In genomic region chr1:89566578-89567488, GRCm38 (mm10) we compare ENCODE assay signal across 7 mouse cellular contexts.
DNase-seq lines count a peak whose midpoint lies in the region; ATAC-seq lines count a peak whose summit lies in the region.

No protein-coding gene starts in this region.

- H3K4me1 ChIP-seq in neural tube, embryonic 11.5 days (ENCODE audit: control insufficient read depth, insufficient read depth, low read length) = peaks cover 31% of the 10 kb centered on the region
- H3K4me1 ChIP-seq in limb, embryonic 11.5 days (ENCODE audit: control insufficient read depth, insufficient read depth, low read length) = peaks cover 44% of the 10 kb centered on the region

- no peak overlapping the region for H3K4me3 ChIP-seq in neural tube, embryonic 11.5 days (ENCODE audit: low read depth, low read length)
- H3K4me3 ChIP-seq in limb, embryonic 11.5 days (ENCODE audit: low read depth, low read length) = no peak overlapping the region

- peak overlapping the region; percentile 65; the same call in 1 of the 2 replicates for H3K27ac ChIP-seq in neural tube, embryonic 11.5 days (ENCODE audit: low read depth, low read length)
- H3K27ac ChIP-seq in limb, embryonic 11.5 days (replicated peaks; ENCODE audit: low read depth, low read length) = 0 out of 2 replicates have a peak overlapping the region, but pooled peaks have one; percentile 40

- H3K9ac ChIP-seq in neural tube, embryonic 11.5 days (ENCODE audit: low read length) = no peak overlapping the region
- H3K9ac ChIP-seq in limb, embryonic 11.5 days (ENCODE audit: low read length) = no peak overlapping the region

- WGBS in neural tube, embryonic 11.5 days = 20% methylated on average over 9 of the region's 9 CpGs
- WGBS in limb, embryonic 11.5 days = 16% methylated on average over 9 of the region's 9 CpGs

- H3K36me3 ChIP-seq in neural tube, embryonic 11.5 days (ENCODE audit: control insufficient read depth, insufficient read depth, low read length) = no peaks in the 10 kb centered on the region
- H3K36me3 ChIP-seq in limb, embryonic 11.5 days (ENCODE audit: control insufficient read depth, insufficient read depth, low read length) = no peaks in the 10 kb centered on the region

- no peak overlapping the region for H3K4me2 ChIP-seq in neural tube, embryonic 11.5 days (ENCODE audit: low read depth)
- H3K4me2 ChIP-seq in limb, embryonic 11.5 days (ENCODE audit: low read depth, severe bottlenecking) = no peak overlapping the region

- no peak for DNase-seq in neural tube, embryonic 11.5 days (ENCODE audit: low spot score)
- DNase-seq in neural tube, embryonic 10.5 days (ENCODE audit: extremely low spot score, low spot score) = no peak
- DNase-seq in cerebellum, postnatal 36 days = peak; percentile 47 to 53
- DNase-seq in limb, embryonic 11.5 days (ENCODE audit: low spot score) = no peak
- DNase-seq in spleen, adult 18-20 months = no peak
- no peak for DNase-seq in left cerebral cortex, adult 9 months (ENCODE audit: low spot score in 2 of 2)
- DNase-seq in right cerebral cortex, postnatal 25 days = no peak

- H3K9me3 ChIP-seq in neural tube, embryonic 11.5 days (ENCODE audit: control insufficient read depth, low read length) = no peaks in the 10 kb centered on the region
- no peaks in the 10 kb centered on the region for H3K9me3 ChIP-seq in limb, embryonic 11.5 days (ENCODE audit: control insufficient read depth, low read length)

- no peaks in the 10 kb centered on the region for H3K27me3 ChIP-seq in neural tube, embryonic 11.5 days (ENCODE audit: control insufficient read depth, insufficient read depth, low read length)
- H3K27me3 ChIP-seq in limb, embryonic 11.5 days (ENCODE audit: control insufficient read depth, insufficient read depth, low read length) = no peaks in the 10 kb centered on the region

- ATAC-seq in neural tube, embryonic 11.5 days (ENCODE audit: insufficient read depth, low FRiP score, low TSS enrichment) = no peak
- ATAC-seq in limb, embryonic 11.5 days (ENCODE audit: insufficient number of reproducible peaks, low FRiP score, low TSS enrichment, low read depth) = no peak

Comparison
In these comparisons a context has a peak if more than half of its experiments do, and no peak if none do; other contexts are left out.
1. DNase-seq: peak in cerebellum, postnatal 36 days (2 of 2); none in neural tube, embryonic 11.5 days (single experiment), neural tube, embryonic 10.5 days (single experiment), limb, embryonic 11.5 days (single experiment), spleen, adult 18-20 months (0 of 2), left cerebral cortex, adult 9 months (0 of 2) and right cerebral cortex, postnatal 25 days (single experiment).